Mouse (Mus musculus) embryonic facial prominence, embryonic 14.5 days (tissue): Measurements from ENCODE around the gene Gm21761. TPM values are rescaled to one million over a fixed set of nuclear protein-coding genes. Genes with fewer than 3 reads are reported as not detected.

Experiments used
- polyA plus RNA-seq: library from polyadenylated mRNA; unstranded; fragments of >200 nt; fragmentation: Nextera tagmentation; extraction: Ambion mirVana; gene quantifications from 2 replicates; pipeline ENCODE4 v1.2.1, GENCODE M21; 2014

Gene Gm21761
- polyA plus RNA-seq, 1 experiment from 2014 or later, result not detected

Other genes with a start within 250 kb of the Gm21761 start
- gene Hmgcs1, start 238.9 kb downstream of the Gm21761 start, polyA plus RNA-seq, result 123 and 141 TPM in 2 replicates
- gene Nim1k, start 173.4 kb downstream of the Gm21761 start, polyA plus RNA-seq, result 1.8 and 2.3 TPM in 2 replicates
- gene Zfp131, start 138.4 kb downstream of the Gm21761 start, polyA plus RNA-seq, result 34.9 and 37.4 TPM in 2 replicates
- not detected in 2 replicates for gene AF067063, start 99.1 kb downstream of the Gm21761 start, polyA plus RNA-seq
- gene D13Ertd608e, start 93.3 kb downstream of the Gm21761 start, polyA plus RNA-seq, result not detected in 2 replicates
- gene Tcstv1, start 34.5 kb downstream of the Gm21761 start, polyA plus RNA-seq, result not detected in 2 replicates
- gene B020031M17Rik, start 21.5 kb upstream of the Gm21761 start, polyA plus RNA-seq, result not detected in 2 replicates
- not detected in 2 replicates for gene Gm36079, start 97.7 kb upstream of the Gm21761 start, polyA plus RNA-seq
- 0.13 and 0.22 TPM in 2 replicates for gene Gm21188, start 122.9 kb upstream of the Gm21761 start, polyA plus RNA-seq
- gene Gm20767, start 211.0 kb upstream of the Gm21761 start, polyA plus RNA-seq, result not detected in 2 replicates
- not detected in 2 replicates for gene Gm21818, start 243.2 kb upstream of the Gm21761 start, polyA plus RNA-seq